Mouse (Mus musculus) thymus, postnatal 36 days (tissue): ENCODE measurements around the gene Lmx1a.

Experiments
- DNase-seq, 2 experiments: peaks; one replicate each; pipeline ENCODE4 v3.0.0; 2022; ENCODE audit warnings: mixed read lengths in 2 of 2

Lmx1a gene

GRCm38 (mm10) chr1:167689232-167689261 lies at the start of gene Lmx1a:
Lmx1a (plus strand) TSS chr1:167689237.
- DNase-seq = no peak

GRCm38 (mm10) chr1:167644866-167645537 lies 44.0 kb upstream of the Lmx1a start:
- peak; percentile 32 to 53 for DNase-seq

- no peak for DNase-seq
These were observed 40.4 kb upstream of the Lmx1a start for GRCm38 (mm10) chr1:167648670-167649069.

- no peak for DNase-seq
These were observed 39.9 kb upstream of the Lmx1a start for GRCm38 (mm10) chr1:167649122-167649633.

GRCm38 (mm10) chr1:167652336-167652735 lies 36.7 kb upstream of the Lmx1a start:
- DNase-seq = no peak

GRCm38 (mm10) chr1:167659065-167659464 lies 30.0 kb upstream of the Lmx1a start:
- no peak for DNase-seq

GRCm38 (mm10) chr1:167660521-167661101 lies 28.4 kb upstream of the Lmx1a start:
- DNase-seq = no peak

- no peak for DNase-seq
These were observed 27.9 kb upstream of the Lmx1a start for GRCm38 (mm10) chr1:167661123-167661522.

- no peak for DNase-seq
These were observed 25.9 kb upstream of the Lmx1a start for GRCm38 (mm10) chr1:167663136-167663535.

- DNase-seq = peak; percentile 27 to 30
These were observed 19.2 kb upstream of the Lmx1a start for GRCm38 (mm10) chr1:167669796-167670195.

GRCm38 (mm10) chr1:167672433-167672987 lies 16.5 kb upstream of the Lmx1a start:
- no peak for DNase-seq

- no peak for DNase-seq
These were observed 10.0 kb upstream of the Lmx1a start for GRCm38 (mm10) chr1:167679061-167679460.

GRCm38 (mm10) chr1:167688001-167688346 lies 1.1 kb upstream of the Lmx1a start:
- DNase-seq = no peak

GRCm38 (mm10) chr1:167688347-167689231 lies 448 bp upstream of the Lmx1a start:
- no peak for DNase-seq

GRCm38 (mm10) chr1:167689262-167690137 lies 463 bp downstream of the Lmx1a start:
- no peak for DNase-seq

- no peak for DNase-seq
These were observed 1.2 kb downstream of the Lmx1a start for GRCm38 (mm10) chr1:167690138-167690710.

GRCm38 (mm10) chr1:167690716-167691550 lies 1.9 kb downstream of the Lmx1a start:
- no peak for DNase-seq

GRCm38 (mm10) chr1:167691911-167692682 lies 3.1 kb downstream of the Lmx1a start:
- no peak for DNase-seq

GRCm38 (mm10) chr1:167692683-167693045 lies 3.6 kb downstream of the Lmx1a start:
- no peak for DNase-seq

GRCm38 (mm10) chr1:167693499-167694240 lies 4.6 kb downstream of the Lmx1a start:
- no peak for DNase-seq
